Mouse (Mus musculus) liver, adult (tissue): ENCODE measurements at regions not wholly inside any gene's neighbourhood (a gene's known extent, or its start where the extent isn't known, plus 50 kb on each side); places are given as distances from the start of the nearest gene placed in this dataset.

Experiments
- GATA4 ChIP-seq: IDR thresholded peaks from 2 replicates; pipeline ENCODE4 v1.6.1; 2014; ENCODE audit warnings: mild to moderate bottlenecking, low read length; ENCODE audit not compliant: insufficient replicate concordance

GRCm38 (mm10) chr13:44503257-44503950, 225.9 kb upstream of the Jarid2 start:
- TF ChIP-seq GATA4, result no peak

GRCm38 (mm10) chr13:44504455-44504854, 224.8 kb upstream of the Jarid2 start:
- TF ChIP-seq GATA4, result no peak

GRCm38 (mm10) chr13:44506975-44507374, 222.3 kb upstream of the Jarid2 start:
- TF ChIP-seq GATA4, result no peak

GRCm38 (mm10) chr13:44509526-44510159, 219.6 kb upstream of the Jarid2 start:
- TF ChIP-seq GATA4, result no peak

GRCm38 (mm10) chr13:44513378-44514285, 215.6 kb upstream of the Jarid2 start:
- no peak for TF ChIP-seq GATA4

GRCm38 (mm10) chr13:44514636-44515158, 214.6 kb upstream of the Jarid2 start:
- TF ChIP-seq GATA4, result no peak

GRCm38 (mm10) chr13:44516863-44517262, 212.4 kb upstream of the Jarid2 start:
- TF ChIP-seq GATA4, result no peak

- no peak for TF ChIP-seq GATA4
Observed at GRCm38 (mm10) chr13:44517312-44517711, 212.0 kb upstream of the Jarid2 start.

- TF ChIP-seq GATA4, result no peak
Observed at GRCm38 (mm10) chr13:44518215-44518614, 211.1 kb upstream of the Jarid2 start.

GRCm38 (mm10) chr13:44523516-44523915, 205.8 kb upstream of the Jarid2 start:
- TF ChIP-seq GATA4, result no peak

GRCm38 (mm10) chr13:44530867-44531564, 198.3 kb upstream of the Jarid2 start:
- no peak for TF ChIP-seq GATA4

GRCm38 (mm10) chr13:44532631-44533180, 196.6 kb upstream of the Jarid2 start:
- no peak for TF ChIP-seq GATA4

- no peak for TF ChIP-seq GATA4
Observed at GRCm38 (mm10) chr13:44534575-44535080, 194.6 kb upstream of the Jarid2 start.

GRCm38 (mm10) chr13:44535441-44535840, 193.8 kb upstream of the Jarid2 start:
- no peak for TF ChIP-seq GATA4
